Mouse (Mus musculus) megakaryocyte, embryonic 14.5 days (primary cell): Measurements from ENCODE around the gene Snrk.

ENCODE experiments used
- FLI1 ChIP-seq: IDR thresholded peaks from 2 replicates; pipeline ENCODE4 v1.6.1; 2012; ENCODE audit warnings: low read length, inconsistent platforms, mixed read lengths
- GATA1 ChIP-seq: IDR thresholded peaks from 3 replicates; pipeline ENCODE4 v1.6.1; 2012; ENCODE audit warnings: mixed read lengths, low read length, inconsistent platforms, borderline replicate concordance

DNA sequence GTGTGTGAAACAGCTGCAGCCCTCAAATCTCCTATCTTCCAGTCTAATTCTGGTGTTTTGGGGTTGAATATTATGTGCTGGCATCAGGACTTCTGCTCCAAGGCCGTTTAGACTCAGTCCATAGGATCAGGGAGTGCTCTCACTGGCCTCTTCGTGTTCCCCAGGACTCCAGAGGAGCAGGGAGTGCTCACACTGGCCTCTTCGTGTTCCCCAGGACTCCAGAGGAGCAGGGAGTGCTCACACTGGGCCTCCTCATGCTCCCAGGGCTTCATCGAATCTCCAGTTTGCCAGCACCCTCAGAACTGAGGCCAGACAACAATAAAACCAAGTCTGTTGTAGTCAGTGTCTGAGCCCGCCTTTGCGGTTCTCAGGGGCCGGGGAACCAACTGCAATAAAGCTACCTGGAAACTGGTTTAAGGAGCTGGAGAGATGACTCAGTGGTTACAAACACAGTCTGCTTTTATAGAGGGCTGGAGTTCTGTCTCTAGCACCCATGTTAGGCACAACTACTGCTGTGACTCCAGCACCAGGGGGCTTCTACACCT lies 12.7 kb upstream of the Snrk start:
- no peak for TF ChIP-seq GATA1
- no peak for TF ChIP-seq FLI1
